Mouse (Mus musculus) adrenal gland, postnatal 10 days (tissue): ENCODE measurements at regions not wholly inside any gene's neighbourhood (a gene's known extent, or its start where the extent isn't known, plus 50 kb on each side); places are given as distances from the start of the nearest gene placed in this dataset.
"Not testable (repeated sequence)": the region's sequence is repeated elsewhere in the genome, so short reads cannot be mapped to it uniquely, and the experiment has no call there.

Experiments
- DNase-seq: peaks from one replicate; pipeline ENCODE4 v3.0.0; 2021; ENCODE audit warnings: mixed read lengths

- DNase-seq = no peak
Measured at GRCm38 (mm10) chr10:103910098-103910497, 232.7 kb upstream of the Gm21293 start.

- DNase-seq = no peak
Measured at GRCm38 (mm10) chr10:103958183-103958582, 184.6 kb upstream of the Gm21293 start.

DNA sequence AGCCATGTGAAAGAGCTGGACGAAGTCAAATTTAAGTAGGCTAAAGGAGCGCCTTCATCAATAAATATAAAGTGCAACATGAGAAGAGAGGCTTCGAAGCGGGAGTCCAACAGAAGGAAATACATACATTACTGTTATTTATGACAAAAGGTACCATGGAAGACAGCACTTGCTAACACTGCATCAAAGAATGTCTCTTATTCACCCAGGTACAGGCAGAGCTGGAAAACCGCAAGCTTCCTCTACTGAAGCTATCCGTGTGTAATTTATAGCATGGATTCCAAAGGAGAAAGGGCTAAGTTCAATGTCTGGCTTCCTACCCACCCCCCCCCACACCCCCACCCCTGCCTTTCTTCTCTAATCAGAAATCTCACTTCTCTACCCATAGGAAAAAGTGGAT is 166.7 kb upstream of the Gm21293 start:
- no peak for DNase-seq

DNA sequence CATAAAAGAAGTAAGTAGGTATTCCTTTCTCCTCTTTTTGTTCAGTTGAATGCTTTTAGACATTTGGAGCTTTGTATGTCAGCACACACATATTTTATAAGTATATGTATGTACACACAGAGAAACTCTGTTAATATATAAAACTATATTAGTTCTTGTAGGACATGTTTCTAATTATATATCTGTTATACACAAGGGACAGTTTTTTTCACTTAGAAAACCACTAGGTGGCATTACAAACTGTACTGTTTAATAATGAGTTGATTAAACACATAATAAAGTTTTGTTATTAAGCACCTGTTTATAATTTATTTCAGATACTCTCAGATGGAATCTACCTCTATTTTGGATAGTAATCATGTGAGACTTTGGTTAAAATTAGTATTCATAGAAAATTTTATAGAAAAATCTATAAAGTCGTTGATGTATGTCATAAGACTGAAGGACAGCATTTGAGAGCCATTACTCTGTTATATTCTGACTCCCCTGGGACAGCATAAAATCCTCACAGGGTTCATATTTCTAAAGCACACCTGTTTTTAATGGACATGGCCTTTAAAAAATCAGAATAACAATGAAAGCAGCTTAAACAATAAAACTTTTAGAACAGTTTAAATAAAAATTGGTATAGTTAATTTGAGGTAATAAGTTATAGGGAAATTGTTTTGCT is 158.4 kb upstream of the Gm21293 start:
- DNase-seq = no peak

- no peak for DNase-seq
Measured at GRCm38 (mm10) chr10:104019540-104019939, 123.2 kb upstream of the Gm21293 start.

- no peak for DNase-seq
Measured at GRCm38 (mm10) chr10:104021593-104021992, 121.2 kb upstream of the Gm21293 start.

GRCm38 (mm10) chr10:104028162-104028561 is 114.6 kb upstream of the Gm21293 start:
- DNase-seq = no peak

- no peak for DNase-seq
Measured at GRCm38 (mm10) chr10:104032771-104033170, 110.0 kb upstream of the Gm21293 start.

GRCm38 (mm10) chr10:104041729-104042386 is 100.9 kb upstream of the Gm21293 start:
- DNase-seq = not testable (repeated sequence)

- no peak for DNase-seq
Measured at GRCm38 (mm10) chr10:104042387-104042775, 100.4 kb upstream of the Gm21293 start.

DNA sequence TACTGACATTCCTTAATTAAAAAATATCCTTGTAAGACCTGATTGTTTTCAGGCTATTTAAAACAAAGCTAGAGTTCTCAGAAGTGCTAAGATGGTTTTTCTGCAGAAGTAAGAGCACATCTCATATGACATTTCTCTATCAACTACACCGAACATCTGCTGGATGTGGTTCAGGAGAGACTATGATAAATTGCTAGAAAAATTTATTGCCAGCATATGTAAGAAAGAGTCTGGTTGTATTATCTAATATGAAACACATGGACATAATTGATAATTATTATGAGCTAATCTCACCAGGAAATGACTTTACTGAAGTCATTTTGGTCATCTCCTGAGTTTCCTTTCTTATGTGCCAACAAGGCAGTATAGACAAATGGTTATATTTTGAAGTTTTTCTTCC is 99.2 kb upstream of the Gm21293 start:
- no peak for DNase-seq
